Mouse (Mus musculus) right cerebral cortex, postnatal 14 days (tissue): ENCODE data around the gene Abi3.

ENCODE experiments used
- DNase-seq: peaks from one replicate; pipeline ENCODE4 v3.0.0; 2022

The Abi3 gene

GRCm38 (mm10) chr11:95838598-95838997 is 3.7 kb downstream of the Abi3 start:
- no peak for DNase-seq

GRCm38 (mm10) chr11:95837059-95837458 is 5.2 kb downstream of the Abi3 start, which contains the start of gene Gngt2:
Gngt2 (plus strand) TSS chr11:95837216.
- peak; percentile 65 for DNase-seq

- no peak for DNase-seq
These were observed 5.8 kb downstream of the Abi3 start for GRCm38 (mm10) chr11:95836433-95836832.

GRCm38 (mm10) chr11:95835832-95836231 is 6.4 kb downstream of the Abi3 start:
- DNase-seq, result no peak

- no peak for DNase-seq
These were observed 7.2 kb downstream of the Abi3 start for GRCm38 (mm10) chr11:95834742-95835710.

- DNase-seq, result peak; percentile 50
These were observed 8.1 kb downstream of the Abi3 start for GRCm38 (mm10) chr11:95834143-95834667.

- DNase-seq, result no peak
These were observed 8.6 kb downstream of the Abi3 start for GRCm38 (mm10) chr11:95833631-95834142.

GRCm38 (mm10) chr11:95833006-95833570 is 9.2 kb downstream of the Abi3 start:
- DNase-seq, result no peak

GRCm38 (mm10) chr11:95832129-95833005 is 9.9 kb downstream of the Abi3 start:
- no peak for DNase-seq

- DNase-seq, result no peak
These were observed 10.6 kb downstream of the Abi3 start for GRCm38 (mm10) chr11:95831641-95832040.

GRCm38 (mm10) chr11:95831276-95831619 is 11.0 kb downstream of the Abi3 start:
- DNase-seq, result no peak

GRCm38 (mm10) chr11:95830411-95831275 is 11.6 kb downstream of the Abi3 start:
- DNase-seq, result no peak

- no peak for DNase-seq
These were observed 12.7 kb downstream of the Abi3 start for GRCm38 (mm10) chr11:95829526-95830050.

GRCm38 (mm10) chr11:95828181-95828964 is 13.9 kb downstream of the Abi3 start:
- DNase-seq, result no peak

- peak; percentile 70 for DNase-seq
These were observed 14.7 kb downstream of the Abi3 start for GRCm38 (mm10) chr11:95827464-95828085.

GRCm38 (mm10) chr11:95827168-95827447 is 15.2 kb downstream of the Abi3 start:
- DNase-seq, result no peak

GRCm38 (mm10) chr11:95826317-95827167 is 15.7 kb downstream of the Abi3 start:
- DNase-seq, result no peak

- DNase-seq, result no peak
These were observed 16.7 kb downstream of the Abi3 start for GRCm38 (mm10) chr11:95825625-95826024.

GRCm38 (mm10) chr11:95824877-95825243 is 17.4 kb downstream of the Abi3 start:
- peak; percentile 70 for DNase-seq
